Mouse (Mus musculus) gastrocnemius, adult 2 months (tissue): Measurements from ENCODE around the gene Triobp. TPM values are rescaled to one million over a fixed set of nuclear protein-coding genes. Genes with fewer than 3 reads are reported as not detected.

Experiments
- DNase-seq: peaks from one replicate; pipeline ENCODE4 v3.0.0; 2022
- H3K27ac ChIP-seq: fragments of 200-600 bp; 2 replicates; pipeline ENCODE4 v1.8.1; 2022; ENCODE audit warnings: mild to moderate bottlenecking
- H3K4me3 ChIP-seq: fragments of 200-600 bp; 2 replicates; pipeline ENCODE4 v1.8.1; 2022; ENCODE audit warnings: mild to moderate bottlenecking, moderate library complexity
- CTCF ChIP-seq: fragments of 200-600 bp; IDR thresholded peaks from 2 replicates; pipeline ENCODE4 v1.8.1; 2022; ENCODE audit warnings: antibody characterized with exemption, mild to moderate bottlenecking, moderate library complexity
- intact Hi-C: fragments of 180-260 bp; cut with DNase I; formaldehyde crosslinking; loops from one replicate; pipeline ENCODE4 v1.15.1; 2025
- microRNA-seq: library from miRNA; unstranded; fragments of <30 nt; microRNA quantifications from one replicate; pipeline ENCODE4 v1.2.0, GENCODE M21; 2021
- total RNA-seq, 2 experiments: library from RNA; stranded (reverse); gene quantifications; 2 replicates each; pipeline ENCODE4 v1.2.3; 2021

The Triobp gene
- total RNA-seq, 2 experiments from 2014 or later = 33.2 to 36.6 TPM

DNA sequence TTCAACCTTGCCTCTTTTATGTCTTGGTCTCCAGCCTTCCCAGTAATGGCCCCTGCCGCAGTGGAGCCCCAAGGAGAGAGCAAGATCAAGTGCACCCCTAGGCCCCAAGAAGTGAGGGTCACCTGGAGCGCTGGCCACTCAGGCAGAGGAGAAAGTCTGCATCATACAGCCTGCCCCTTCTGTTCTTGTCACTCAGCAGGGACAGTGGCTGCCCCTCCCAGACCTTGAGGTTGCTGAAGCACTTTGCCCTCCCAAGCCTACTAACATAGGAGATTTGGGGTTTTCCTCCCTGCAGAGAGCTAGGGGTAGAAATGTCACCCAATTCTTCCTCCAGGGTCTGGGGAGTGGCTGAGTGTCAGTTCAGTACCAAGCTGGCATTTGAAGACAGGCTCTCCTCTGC, 104.8 kb downstream of the Triobp start:
- TF ChIP-seq CTCF = no peak
- Histone ChIP-seq H3K4me3 (no peak overlapping the region), H3K27ac (peak overlapping the region; percentile 63)
- intact Hi-C loops = no loop called here
- DNase-seq = no peak

Small RNAs within 50 kb of the gene (microRNA-seq; reads per million reads assigned to microRNA genes)
- gene Mir6956 = not detected

Other genes with a start within 250 kb of the Triobp start
- gene Elfn2, start 229.0 kb upstream of the Triobp start, total RNA-seq = under 1 TPM in 1 of 2 experiments, not detected in 1; 0.03 TPM
- 1 to 10 TPM; 2.6 to 3.1 TPM for gene Mfng, start 174.2 kb upstream of the Triobp start, total RNA-seq
- 1 to 10 TPM; 6.1 to 6.8 TPM for gene Card10, start 144.7 kb upstream of the Triobp start, total RNA-seq
- 1 to 10 TPM; 8.5 to 10.0 TPM for gene Cdc42ep1, start 105.1 kb upstream of the Triobp start, total RNA-seq
- not detected for gene Lgals2, start 92.2 kb upstream of the Triobp start, total RNA-seq
- gene Gga1, start 70.5 kb upstream of the Triobp start, total RNA-seq = 10 to 100 TPM; 43.1 to 45.7 TPM
- gene Gm49510, start 48.1 kb upstream of the Triobp start, total RNA-seq = under 1 TPM in 1 of 2 experiments, not detected in 1; 0.13 TPM
- 1 to 10 TPM; 1.4 to 2.0 TPM for gene Sh3bp1, start 48.0 kb upstream of the Triobp start, total RNA-seq
- gene Pdxp, start 33.8 kb upstream of the Triobp start, total RNA-seq = 1 to 10 TPM; 1.1 to 1.4 TPM
- 100 to 1,000 TPM; 197 to 272 TPM for gene Lgals1, start 21.0 kb upstream of the Triobp start, total RNA-seq
- gene Nol12, start 12.8 kb upstream of the Triobp start, total RNA-seq = 10 to 100 TPM; 20.6 to 22.3 TPM
- 10 to 100 TPM; 71.8 to 76.8 TPM for gene H1f0, start 80.7 kb downstream of the Triobp start, total RNA-seq
- gene Galr3, start 94.2 kb downstream of the Triobp start, total RNA-seq = not detected
- gene Ankrd54, start 115.2 kb downstream of the Triobp start, total RNA-seq = 1 to 10 TPM; 4.5 to 5.1 TPM
- gene Eif3l, start 127.5 kb downstream of the Triobp start, total RNA-seq = 10 to 100 TPM; 53.6 to 54.0 TPM
- 10 to 100 TPM; 11.2 to 14.5 TPM for gene Micall1, start 161.2 kb downstream of the Triobp start, total RNA-seq
- gene Polr2f, start 193.3 kb downstream of the Triobp start, total RNA-seq = 10 to 100 TPM; 61.0 to 87.7 TPM
- 1 to 10 TPM; 1.1 to 1.2 TPM for gene 1700088E04Rik, start 193.5 kb downstream of the Triobp start, total RNA-seq
- under 1 TPM; 0.71 to 0.81 TPM for gene Sox10, start 217.5 kb downstream of the Triobp start, total RNA-seq